Mouse (Mus musculus): ENCODE measurements around the gene Fstl3.

Gene Fstl3

DNA sequence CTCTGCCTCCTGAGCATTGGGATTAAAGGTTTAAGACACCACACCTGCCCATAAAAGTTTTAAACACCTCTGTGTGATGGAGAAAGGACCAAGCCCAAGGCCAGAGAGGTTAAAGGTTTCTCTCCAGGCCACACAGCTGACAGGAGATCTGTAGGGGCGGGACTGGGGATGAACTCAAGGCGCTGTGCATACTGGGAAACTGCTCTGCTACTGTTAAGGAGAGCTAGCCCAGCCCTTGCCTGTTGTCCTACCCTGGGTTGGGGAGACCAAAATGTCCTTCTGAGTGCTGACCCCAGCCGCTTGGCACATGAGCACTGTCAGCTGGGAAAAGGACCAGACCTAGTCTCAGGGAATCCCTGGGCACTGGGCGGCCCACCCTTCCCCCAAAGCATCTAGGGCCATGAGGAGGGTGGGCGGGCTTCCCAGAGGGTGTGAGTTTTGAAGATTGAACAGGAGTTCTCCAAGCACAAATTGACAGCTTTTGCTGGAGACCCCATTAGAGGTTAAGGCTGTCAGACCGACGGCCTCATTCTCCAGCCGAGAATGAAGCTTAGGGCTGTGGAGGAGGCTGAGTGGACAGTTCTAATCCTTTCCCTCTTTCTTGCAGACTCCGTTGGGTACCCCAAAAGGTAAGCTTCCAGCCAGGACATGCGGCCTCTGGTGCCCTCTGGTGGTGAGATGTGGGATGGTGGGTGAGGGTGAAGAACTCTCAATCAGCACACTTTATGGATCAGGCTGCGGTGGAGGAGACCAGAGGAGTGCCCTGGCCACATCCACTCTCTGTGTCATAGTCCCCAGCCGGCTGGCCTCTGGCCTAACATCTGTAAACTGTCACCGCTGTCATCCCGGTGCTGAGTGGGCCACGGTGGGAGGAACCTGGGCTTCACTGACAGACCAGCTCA is 34.9 kb downstream of the Fstl3 start:
- DNase-seq (ENCODE audit: low read depth, low spot score), result peak; percentile 76

DNA sequence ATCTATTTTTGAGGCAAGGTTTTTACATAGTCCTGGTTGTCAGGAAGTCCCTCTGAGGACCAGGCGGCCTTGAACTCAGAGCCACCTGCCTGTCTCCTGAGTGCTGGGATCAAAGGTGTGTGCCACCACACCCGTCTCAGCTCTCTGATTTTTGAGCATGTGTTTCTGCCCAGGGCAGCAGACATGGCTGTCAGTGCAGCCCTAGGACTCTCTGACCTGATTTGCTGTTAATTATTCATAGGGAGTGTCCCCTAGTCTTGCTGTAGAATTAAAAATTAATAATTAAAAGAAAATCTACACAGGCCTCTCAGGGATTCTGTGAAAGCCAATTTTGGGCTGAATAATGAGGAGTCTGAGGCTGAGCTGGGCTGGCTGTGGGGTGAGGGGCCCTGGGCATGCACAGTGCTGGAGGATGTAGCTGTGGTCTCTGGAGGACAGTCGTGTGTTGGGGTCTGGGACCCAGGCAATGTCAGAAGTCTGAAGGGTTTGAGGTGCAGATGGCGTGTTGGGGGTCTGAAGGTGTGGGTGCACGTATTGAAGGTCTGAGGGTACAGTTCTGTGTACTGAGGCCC is 37.3 kb downstream of the Fstl3 start:
- DNase-seq (ENCODE audit: low read depth, low spot score), result no peak

DNA sequence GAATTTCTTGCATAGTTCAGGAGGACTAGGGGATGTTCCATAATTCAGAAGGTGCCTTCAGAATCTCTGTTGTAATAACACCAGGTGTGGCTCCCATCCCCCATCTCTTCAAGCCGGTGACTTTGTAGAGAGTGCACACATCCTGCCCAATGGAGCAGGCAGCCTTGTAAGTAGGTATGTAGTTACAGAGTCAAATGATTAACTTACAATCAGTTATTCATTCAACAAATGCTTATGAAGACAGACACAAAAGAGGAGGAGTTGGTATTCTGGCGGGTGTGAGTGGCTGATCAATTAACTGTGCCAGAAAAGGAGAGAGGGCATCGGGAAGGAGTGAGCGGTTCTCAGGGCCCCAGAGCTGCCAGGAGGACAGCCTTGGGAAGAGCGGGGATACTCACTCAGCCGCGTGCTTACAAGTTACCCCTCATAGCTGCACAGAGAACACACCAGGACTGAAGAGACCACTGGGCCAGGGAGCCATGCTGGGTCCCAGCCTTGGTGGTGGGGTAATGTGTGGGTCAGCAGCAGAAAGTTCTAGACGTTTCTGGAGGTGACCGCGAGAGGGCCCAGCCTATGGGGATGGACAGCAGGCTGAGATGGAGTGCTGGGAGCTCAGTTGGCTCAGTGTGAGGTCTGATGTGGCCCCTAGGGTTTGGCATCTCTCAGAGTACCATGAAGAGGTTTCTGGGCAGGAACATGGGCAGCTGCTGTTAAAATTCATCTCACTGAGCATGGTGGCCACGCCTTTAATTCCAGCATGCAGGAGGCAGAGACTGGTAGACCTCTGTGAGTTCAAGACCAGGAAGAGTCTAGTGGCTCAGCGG is 38.8 kb downstream of the Fstl3 start:
- DNase-seq (ENCODE audit: low read depth, low spot score), result no peak

DNA sequence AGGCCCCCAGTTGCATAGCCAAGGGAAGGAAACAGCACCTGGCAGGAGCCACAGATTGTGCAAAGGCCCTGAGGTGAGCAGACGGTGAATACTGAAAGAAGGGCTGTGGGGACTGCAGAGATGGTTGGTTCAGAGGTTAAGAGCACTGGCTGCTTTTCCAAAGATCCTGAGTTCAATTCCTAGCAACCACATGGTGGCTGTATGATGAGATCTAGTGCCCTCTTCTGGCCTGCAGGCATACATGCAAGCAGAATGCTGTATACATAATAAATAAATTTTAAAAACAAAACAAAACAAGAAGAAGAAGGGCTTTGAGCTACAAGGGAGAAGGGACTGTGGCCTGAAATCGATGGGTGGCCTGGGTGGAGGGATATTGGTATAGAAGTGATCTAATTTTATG is 40.0 kb downstream of the Fstl3 start:
- no peak for DNase-seq (ENCODE audit: low read depth, low spot score)

DNA sequence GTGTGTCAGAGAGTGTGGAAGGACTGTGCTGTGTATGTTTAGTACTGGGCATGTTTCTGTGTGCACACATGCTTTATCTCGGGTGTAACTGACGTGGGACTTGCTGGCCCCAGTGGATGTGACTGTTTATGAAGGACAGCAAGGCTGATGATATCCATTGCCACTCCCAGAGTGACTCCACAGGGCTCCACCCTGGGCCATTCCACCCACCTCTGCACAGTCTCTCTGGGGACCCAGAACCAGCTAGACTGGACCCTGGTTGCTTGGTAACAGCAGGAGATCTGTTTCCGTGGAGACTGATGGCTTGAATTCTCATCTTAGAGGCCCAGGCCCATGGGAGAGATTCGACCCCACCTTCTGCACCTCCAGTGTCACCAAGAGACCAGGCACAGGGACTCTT is 41.2 kb downstream of the Fstl3 start:
- no peak for DNase-seq (ENCODE audit: low read depth, low spot score)

DNA sequence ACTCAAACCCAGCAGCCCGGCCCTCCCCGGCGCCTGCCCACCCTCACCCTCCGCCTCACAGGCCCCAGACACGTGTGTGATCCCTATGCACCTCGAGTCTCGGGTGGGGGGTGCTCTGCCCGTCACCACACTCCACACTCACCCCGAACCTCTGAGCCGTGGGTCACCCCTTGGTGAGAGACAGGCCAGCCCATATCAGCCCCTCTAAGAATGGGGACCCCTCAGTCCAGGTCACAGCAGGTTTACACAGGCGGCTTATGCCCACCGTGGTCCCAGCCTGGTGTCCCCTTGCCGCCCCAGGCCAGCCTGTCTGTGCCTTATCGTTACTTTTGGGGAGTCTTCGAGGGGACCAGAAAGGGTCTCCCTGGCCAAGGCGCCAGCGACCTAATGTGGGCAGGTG is 42.5 kb downstream of the Fstl3 start:
- DNase-seq (ENCODE audit: low read depth, low spot score), result no peak

DNA sequence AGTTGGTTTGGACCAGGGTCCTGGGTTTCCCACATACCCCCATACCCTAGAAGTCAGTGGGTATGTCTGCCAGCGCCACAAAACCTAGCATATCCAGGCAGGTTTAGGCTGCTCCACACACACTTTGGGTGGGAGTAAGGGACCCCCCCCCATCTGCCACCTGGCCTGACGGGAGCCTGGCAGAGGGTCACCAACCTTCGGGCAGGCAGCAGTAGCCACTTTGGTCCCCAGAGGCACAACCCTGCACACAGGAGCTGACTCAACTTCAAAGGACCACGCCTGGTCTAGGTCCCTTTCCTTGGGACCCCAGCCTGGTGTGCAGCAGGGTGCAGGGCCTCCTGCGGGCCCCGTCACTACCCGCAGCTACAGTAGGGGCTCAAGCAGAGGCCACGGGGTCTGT is 43.2 kb downstream of the Fstl3 start:
- no peak for DNase-seq (ENCODE audit: low read depth, low spot score)

DNA sequence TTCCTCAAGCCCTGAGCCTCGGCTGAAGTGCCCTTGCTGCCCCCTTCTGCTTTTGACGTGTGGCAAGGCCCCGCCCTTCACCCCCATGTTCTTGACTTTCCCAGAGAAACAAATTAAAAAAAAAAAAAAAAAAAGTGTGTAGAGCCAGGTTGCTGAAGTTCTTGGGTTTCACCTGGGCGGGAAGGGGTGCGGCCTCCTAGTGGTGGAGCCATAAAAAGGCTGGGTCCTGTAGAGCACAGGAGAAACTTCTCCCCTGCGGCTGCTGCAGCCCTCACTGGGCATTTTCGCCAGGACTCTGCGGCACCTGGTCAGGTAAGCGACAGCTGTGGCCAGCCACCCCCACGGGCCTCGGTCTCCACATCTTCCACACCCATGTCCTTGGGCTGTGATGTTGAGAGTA is 43.7 kb downstream of the Fstl3 start, which contains the start of gene Misp:
Misp (plus strand) TSS at position 208 of the 400 bp plus-strand sequence.
- no peak for DNase-seq (ENCODE audit: low read depth, low spot score)

DNA sequence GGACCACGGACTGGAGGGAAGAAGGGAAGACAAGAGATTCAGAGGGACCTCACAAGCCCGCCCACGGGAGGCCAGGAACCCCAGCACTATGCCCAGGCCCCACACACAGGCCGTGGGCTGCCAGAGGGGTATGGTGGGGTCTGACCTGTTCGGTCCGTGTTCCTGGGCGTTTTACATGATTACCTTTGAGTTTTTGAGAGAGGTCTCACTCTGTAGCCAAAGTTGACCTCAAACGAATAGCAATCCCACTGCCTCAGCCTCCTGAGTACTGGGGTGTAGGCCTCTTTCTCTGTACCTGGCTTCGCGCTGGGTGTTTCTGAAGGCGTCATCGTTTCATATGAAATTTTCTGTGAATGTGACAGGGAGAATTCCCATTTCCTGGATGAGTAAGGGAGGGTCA is 44.7 kb downstream of the Fstl3 start:
- no peak for DNase-seq (ENCODE audit: low read depth, low spot score)

DNA sequence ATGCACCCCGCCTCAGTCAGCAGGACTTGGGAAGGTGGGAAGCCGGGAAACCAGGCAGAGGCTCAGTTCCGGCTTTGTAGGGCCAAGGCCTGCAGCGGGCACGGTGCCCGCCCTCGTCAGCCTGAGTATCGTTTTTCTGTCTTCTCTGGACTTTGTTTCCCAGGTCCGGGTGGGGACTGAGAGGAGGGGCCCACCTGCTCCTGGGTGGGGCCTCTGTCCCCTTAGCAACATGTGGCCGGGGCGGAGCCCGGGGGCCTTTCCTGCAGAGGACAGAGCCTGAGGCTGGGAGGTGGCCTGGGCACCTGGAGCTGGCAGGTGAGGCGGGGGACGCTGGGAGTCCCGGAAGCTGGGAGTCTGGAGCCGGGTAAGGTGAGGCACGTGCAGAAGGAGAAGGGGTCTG is 45.3 kb downstream of the Fstl3 start:
- no peak for DNase-seq (ENCODE audit: low read depth, low spot score)

DNA sequence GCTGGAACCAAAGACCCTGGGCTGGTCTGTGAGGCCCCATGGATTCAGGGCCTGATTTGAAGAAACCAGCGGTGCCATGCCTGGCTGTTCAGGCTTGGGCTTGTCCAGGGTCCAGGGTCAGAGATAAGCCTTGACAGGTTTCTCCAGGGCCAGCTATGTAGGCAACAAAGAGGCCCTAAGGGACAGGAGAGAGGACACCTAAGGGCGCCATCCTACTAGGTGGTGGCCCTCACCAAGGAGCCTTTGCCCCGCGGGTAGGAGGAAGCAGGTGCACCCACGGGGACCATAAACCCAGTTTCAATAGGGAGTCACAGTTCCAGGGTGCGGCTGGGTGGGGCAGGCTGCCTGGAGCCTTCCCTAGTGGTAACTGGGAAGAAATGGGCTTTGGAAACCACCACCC is 45.9 kb downstream of the Fstl3 start:
- no peak for DNase-seq (ENCODE audit: low read depth, low spot score)

DNA sequence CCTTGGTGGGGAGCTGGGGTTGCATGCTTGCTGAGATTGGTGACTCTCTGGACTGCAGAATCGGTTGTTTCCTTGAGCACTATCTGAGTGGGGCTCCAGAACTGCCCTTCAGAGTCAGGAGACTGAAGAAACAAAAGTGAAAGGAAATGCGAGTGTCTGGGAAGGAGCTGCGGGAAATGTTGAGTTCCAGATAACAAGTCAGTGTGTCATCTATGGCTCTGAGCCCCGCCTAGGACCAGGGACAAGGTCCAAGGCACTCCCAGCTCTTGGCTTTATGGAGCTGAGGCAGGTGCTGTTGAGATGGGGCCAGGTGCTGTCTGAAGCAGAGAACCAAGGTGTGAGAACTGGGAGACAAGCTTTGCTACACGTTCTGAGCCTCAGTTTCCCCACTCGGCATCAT is 47.3 kb downstream of the Fstl3 start:
- no peak for DNase-seq (ENCODE audit: low read depth, low spot score)

DNA sequence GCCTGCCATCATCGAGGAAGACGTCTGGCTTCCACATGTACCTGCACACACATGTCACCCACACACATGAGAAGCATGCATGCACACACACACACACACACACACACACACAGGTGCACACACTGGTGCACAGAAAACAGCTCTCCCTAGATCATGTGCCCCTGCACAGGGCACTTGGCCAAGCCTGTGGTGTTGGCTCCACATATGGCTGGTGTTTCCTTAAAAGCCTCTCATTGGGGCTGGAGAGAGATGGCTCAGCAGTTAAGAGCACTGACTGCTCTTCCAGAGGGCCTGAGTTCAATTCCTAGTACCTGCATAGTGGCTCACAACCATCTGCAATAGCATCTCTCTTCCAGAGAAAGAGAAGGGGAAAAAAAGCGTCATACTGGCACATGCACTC is 54.5 kb downstream of the Fstl3 start:
- no peak for DNase-seq (ENCODE audit: low read depth, low spot score)
